Mouse (Mus musculus) thymus, adult 18-20 months (tissue): Measurements from ENCODE around the gene Pdap1.

ENCODE experiments used
- DNase-seq, 2 experiments: peaks; one replicate each; pipeline ENCODE4 v3.0.0; 2022; ENCODE audit warnings: mixed read lengths in 2 of 2

The Pdap1 gene

DNA sequence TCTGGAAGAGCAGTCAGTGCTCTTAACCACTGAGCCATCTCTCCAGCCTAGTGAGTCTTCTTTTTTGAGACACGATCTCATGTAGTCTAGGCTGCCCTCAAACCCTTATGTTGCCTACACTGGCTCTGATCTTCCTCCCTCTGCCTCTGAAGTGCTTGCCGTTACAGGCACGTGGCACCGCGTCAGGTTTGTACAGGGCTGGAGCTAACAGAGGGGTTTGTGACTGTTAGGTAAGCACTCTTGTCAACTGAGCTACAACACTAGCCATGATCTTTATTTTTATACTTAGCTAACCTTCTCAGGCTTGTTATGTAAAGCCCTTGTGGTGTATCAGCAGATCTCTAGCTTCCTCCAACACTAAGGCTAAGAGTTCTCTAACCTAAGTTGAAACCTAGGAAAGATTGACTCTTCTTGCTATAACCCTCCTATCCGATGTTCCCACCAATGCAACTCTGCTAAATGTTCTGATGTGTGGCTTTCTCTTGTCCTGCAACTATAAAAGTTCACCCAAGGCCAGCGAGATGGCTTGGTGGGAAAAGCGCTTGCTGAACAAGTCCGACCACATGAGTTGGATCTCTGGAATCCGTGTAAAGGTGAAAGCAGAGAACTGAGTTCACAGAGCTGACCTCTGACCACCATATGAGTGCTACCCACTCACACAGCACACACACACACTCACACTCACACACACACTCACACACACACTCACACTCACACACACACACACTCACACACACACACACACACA, 58.0 kb downstream of the Pdap1 start:
- DNase-seq: no peak
